Mouse (Mus musculus) C2C12 (cell line): Measurements from ENCODE around the gene Gm12253. TPM values are rescaled to one million over a fixed set of nuclear protein-coding genes. Genes with fewer than 3 reads are reported as not detected.

Source experiments
- H3K27me3 ChIP-seq: one replicate; pipeline ENCODE4 v1.6.1; 2011; ENCODE audit not compliant: control insufficient read depth, insufficient read depth, insufficient read length
- H3K36me3 ChIP-seq: one replicate; pipeline ENCODE4 v1.6.1; 2011; ENCODE audit not compliant: control insufficient read depth, insufficient read depth
- H3K4me3 ChIP-seq: one replicate; pipeline ENCODE4 v1.5.1; 2011; ENCODE audit warnings: mild to moderate bottlenecking, control low read depth; ENCODE audit not compliant: poor library complexity, insufficient read depth, severe bottlenecking
- H3K79me2 ChIP-seq: one replicate; pipeline ENCODE4 v1.6.1; 2011; ENCODE audit not compliant: control insufficient read depth, insufficient read depth
- H3K79me3 ChIP-seq: one replicate; pipeline ENCODE4 v1.6.1; 2011; ENCODE audit warnings: low read depth, control low read depth
- H3ac ChIP-seq: one replicate; pipeline ENCODE3; 2011; ENCODE audit warnings: low read depth; ENCODE audit not compliant: control insufficient read depth, insufficient read length
- CEBPB ChIP-seq: IDR thresholded peaks from one replicate; pipeline ENCODE4 v1.6.1; 2011; ENCODE audit warnings: low read depth, mild to moderate bottlenecking, control low read depth, moderate library complexity
- CTCF ChIP-seq: IDR thresholded peaks from one replicate; pipeline ENCODE4 v1.5.1; 2011; ENCODE audit not compliant: control insufficient read depth, insufficient read depth, insufficient read length
- FOSL1 ChIP-seq: IDR thresholded peaks from one replicate; pipeline ENCODE4 v1.8.0; 2011; ENCODE audit warnings: mild to moderate bottlenecking, low read length; ENCODE audit not compliant: poor library complexity, insufficient read depth, severe bottlenecking
- MAX ChIP-seq: IDR thresholded peaks from one replicate; pipeline ENCODE4 v1.6.1; 2011; ENCODE audit warnings: mild to moderate bottlenecking, control low read depth
- MYOD1 ChIP-seq: IDR thresholded peaks from one replicate; pipeline ENCODE4 v1.6.1; 2011; ENCODE audit warnings: low read depth; ENCODE audit not compliant: control insufficient read depth, insufficient read length
- MYOG ChIP-seq: IDR thresholded peaks from one replicate; pipeline ENCODE4 v1.6.1; 2011; ENCODE audit not compliant: control insufficient read depth, insufficient read length; ENCODE audit errors: extremely low read depth
- USF1 ChIP-seq: IDR thresholded peaks from one replicate; pipeline ENCODE4 v1.6.1; 2011; ENCODE audit warnings: low read depth, mild to moderate bottlenecking, control low read depth, moderate library complexity
- polyA plus RNA-seq: library from polyadenylated mRNA; unstranded; fragments of >200 nt; fragmentation: generic; extraction: Trizol; gene quantifications from one replicate; pipeline ENCODE4 v1.2.1, GENCODE M21; 2012; ENCODE audit warnings: missing spikeins

Gm12253 gene
- polyA plus RNA-seq, 1 experiment = not detected

GRCm38 (mm10) chr11:58437866-58438265, 5.5 kb downstream of the Gm12253 start:
- H3K79me3 ChIP-seq = no peaks in the 10 kb centered on the region
- TF ChIP-seq MYOG (no peak), USF1 (no peak)
- peaks cover 4% of the 10 kb centered on the region for H3K27me3 ChIP-seq
- no peak overlapping the region for H3ac ChIP-seq
- H3K4me3 ChIP-seq = no peak overlapping the region
- H3K36me3 ChIP-seq = no peaks in the 10 kb centered on the region
- H3K79me2 ChIP-seq = no peaks in the 10 kb centered on the region

GRCm38 (mm10) chr11:58452759-58453158, 20.4 kb downstream of the Gm12253 start, which contains the start of gene Lypd9:
Gene Lypd9 (minus strand): TSS chr11:58452923.
- TF ChIP-seq CTCF (no peak), MYOD1 (no peak), USF1 (no peak), CEBPB (no peak), FOSL1 (no peak), MYOG (no peak), MAX (no peak)
- Histone ChIP-seq H3K79me2 (no peaks in the 10 kb centered on the region), H3K4me3 (no peak within 1 kb of the TSS), H3K79me3 (no peaks in the 10 kb centered on the region), H3K36me3 (no peaks in the 10 kb centered on the region), H3K27me3 (no peaks in the 10 kb centered on the region), H3ac (no peak within 1 kb of the TSS)

- no peak overlapping the region for H3K4me3 ChIP-seq
- no peaks in the 10 kb centered on the region for H3K79me3 ChIP-seq
- H3K79me2 ChIP-seq = no peaks in the 10 kb centered on the region
- H3ac ChIP-seq = no peak overlapping the region
- no peak for TF ChIP-seq MAX
- TF ChIP-seq USF1 = no peak
- no peak for TF ChIP-seq CEBPB
- no peak for TF ChIP-seq FOSL1
- TF ChIP-seq MYOG = no peak
- TF ChIP-seq CTCF = no peak
- TF ChIP-seq MYOD1 = no peak
- H3K36me3 ChIP-seq = no peaks in the 10 kb centered on the region
- H3K27me3 ChIP-seq = no peaks in the 10 kb centered on the region
These were observed 21.2 kb downstream of the Gm12253 start for GRCm38 (mm10) chr11:58453592-58453991.

GRCm38 (mm10) chr11:58462170-58462569, 29.8 kb downstream of the Gm12253 start, which contains the start of gene Olfr30:
Gene Olfr30 (minus strand): TSS chr11:58462270.
- H3K4me3 ChIP-seq = no peak within 1 kb of the TSS
- no peaks in the 10 kb centered on the region for H3K79me3 ChIP-seq
- peaks cover 4% of the 10 kb centered on the region for H3K27me3 ChIP-seq
- H3K36me3 ChIP-seq = no peaks in the 10 kb centered on the region
- H3K79me2 ChIP-seq = no peaks in the 10 kb centered on the region
- no peak within 1 kb of the TSS for H3ac ChIP-seq
- TF ChIP-seq USF1 (no peak), CEBPB (no peak), FOSL1 (no peak), MYOD1 (no peak), MYOG (no peak), CTCF (no peak), MAX (no peak)

Other genes with a start within 250 kb of the Gm12253 start
- 0.12 TPM for gene Igtp, start 233.0 kb upstream of the Gm12253 start, polyA plus RNA-seq
- 0.01 TPM for gene Irgm2, start 232.9 kb upstream of the Gm12253 start, polyA plus RNA-seq
- 0.01 TPM for gene 4930438A08Rik, start 157.8 kb upstream of the Gm12253 start, polyA plus RNA-seq
- 6.8 TPM for gene Zfp692, start 125.5 kb upstream of the Gm12253 start, polyA plus RNA-seq
- 12.5 TPM for gene Zfp672, start 102.2 kb upstream of the Gm12253 start, polyA plus RNA-seq
- 30.8 TPM for gene Sh3bp5l, start 101.8 kb upstream of the Gm12253 start, polyA plus RNA-seq
- not detected for gene Lypd8, start 53.5 kb upstream of the Gm12253 start, polyA plus RNA-seq
- not detected for gene 1810065E05Rik, start 11.4 kb upstream of the Gm12253 start, polyA plus RNA-seq
- gene Lypd9, start 20.4 kb downstream of the Gm12253 start, polyA plus RNA-seq = not detected
- gene Olfr30, start 29.7 kb downstream of the Gm12253 start, polyA plus RNA-seq = not detected
- not detected for gene Olfr332, start 60.0 kb downstream of the Gm12253 start, polyA plus RNA-seq
- not detected for gene Olfr331, start 70.0 kb downstream of the Gm12253 start, polyA plus RNA-seq
- gene Olfr330, start 102.3 kb downstream of the Gm12253 start, polyA plus RNA-seq = not detected
- not detected for gene Olfr329-ps, start 113.9 kb downstream of the Gm12253 start, polyA plus RNA-seq
- gene Olfr328, start 123.1 kb downstream of the Gm12253 start, polyA plus RNA-seq = not detected
- not detected for gene Olfr224, start 138.0 kb downstream of the Gm12253 start, polyA plus RNA-seq
- not detected for gene Olfr325, start 145.2 kb downstream of the Gm12253 start, polyA plus RNA-seq
- not detected for gene Olfr324, start 162.6 kb downstream of the Gm12253 start, polyA plus RNA-seq
- gene 2210407C18Rik, start 183.5 kb downstream of the Gm12253 start, polyA plus RNA-seq = not detected
- gene Olfr323, start 197.9 kb downstream of the Gm12253 start, polyA plus RNA-seq = not detected
- gene Trim58, start 207.9 kb downstream of the Gm12253 start, polyA plus RNA-seq = not detected
- not detected for gene Olfr322, start 226.2 kb downstream of the Gm12253 start, polyA plus RNA-seq
- gene Olfr320, start 248.5 kb downstream of the Gm12253 start, polyA plus RNA-seq = not detected